Mouse (Mus musculus) small intestine, adult 2 months (tissue): ENCODE results near the gene Zfhx3.

ENCODE experiments used
- CTCF ChIP-seq: fragments of 200-500 bp; IDR thresholded peaks from 2 replicates; pipeline ENCODE4 v1.5.1; 2012; ENCODE audit warnings: low read depth, mild to moderate bottlenecking, control low read depth, inconsistent platforms, low read length, moderate library complexity, mixed read lengths; ENCODE audit not compliant: insufficient replicate concordance, insufficient read length; ENCODE audit errors: extremely low read depth
- POLR2A ChIP-seq: fragments of 200-500 bp; IDR thresholded peaks from 2 replicates; pipeline ENCODE4 v1.6.1; 2012; ENCODE audit warnings: low read depth, mild to moderate bottlenecking, control low read depth, inconsistent platforms, low read length, moderate library complexity

DNA sequence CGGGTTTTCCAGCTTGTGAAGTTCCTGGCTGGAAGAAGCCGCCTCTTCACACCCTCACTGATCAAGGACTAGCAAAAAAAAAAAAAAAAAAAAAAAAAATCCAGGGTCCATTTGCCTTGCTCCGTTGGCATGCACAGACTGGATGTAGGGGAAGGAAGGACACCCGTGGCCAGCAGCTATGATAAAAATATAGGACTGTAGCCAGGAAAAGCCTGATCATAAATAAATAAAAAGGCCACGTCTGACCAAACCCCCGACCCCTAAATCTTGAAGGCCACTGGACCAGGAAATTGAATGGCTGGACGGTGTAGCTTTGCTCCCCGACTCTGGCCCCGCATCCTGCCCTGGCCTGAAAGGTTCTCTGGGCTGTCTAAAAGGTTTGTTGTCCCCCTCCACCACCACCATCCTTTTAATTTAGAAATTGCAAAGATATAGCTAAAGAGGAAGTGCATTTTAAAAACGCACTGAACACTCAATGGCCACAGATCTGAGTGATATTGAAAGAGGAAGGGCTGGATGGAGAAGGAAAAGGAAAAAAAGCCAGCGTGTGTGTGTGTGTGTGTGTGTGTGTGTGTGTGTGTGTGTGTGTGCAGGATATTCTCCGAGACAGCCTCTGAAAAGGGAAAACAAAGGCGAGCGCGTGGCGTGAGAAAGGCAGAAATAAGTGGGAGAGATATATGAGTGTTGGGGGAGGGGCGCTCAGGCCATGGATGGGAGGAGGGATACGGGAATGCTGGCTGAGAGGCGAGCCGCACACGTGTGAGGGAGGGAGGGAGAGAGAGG, 749.2 kb downstream of the Zfhx3 start:
- TF ChIP-seq CTCF (no peak), POLR2A (no peak)
